Mouse (Mus musculus): ENCODE data around the gene Jag2.

GRCm38 (mm10) chr12:112925950-112926349 is 3.6 kb downstream of the Jag2 start:
- no peak for TF ChIP-seq CTCF (IDR thresholded peaks at IDR 0.05; ENCODE audit: low read depth, low read length)
- no peak for TF ChIP-seq POLR2A (IDR thresholded peaks at IDR 0.05; ENCODE audit: borderline replicate concordance, low read depth, low read length)

Data from bone marrow macrophage, adult 2 months (primary cell).